Mouse (Mus musculus) ES-Bruce4 (cell line): Measurements from ENCODE around the gene Shox2.

Experiments
- CTCF ChIP-seq: IDR thresholded peaks from one replicate; pipeline ENCODE4 v1.8.1; 2011; ENCODE audit warnings: low read depth, low read length
- POLR2A ChIP-seq: IDR thresholded peaks from one replicate; pipeline ENCODE4 v1.8.1; 2011; ENCODE audit warnings: low read length; ENCODE audit not compliant: insufficient read depth

DNA sequence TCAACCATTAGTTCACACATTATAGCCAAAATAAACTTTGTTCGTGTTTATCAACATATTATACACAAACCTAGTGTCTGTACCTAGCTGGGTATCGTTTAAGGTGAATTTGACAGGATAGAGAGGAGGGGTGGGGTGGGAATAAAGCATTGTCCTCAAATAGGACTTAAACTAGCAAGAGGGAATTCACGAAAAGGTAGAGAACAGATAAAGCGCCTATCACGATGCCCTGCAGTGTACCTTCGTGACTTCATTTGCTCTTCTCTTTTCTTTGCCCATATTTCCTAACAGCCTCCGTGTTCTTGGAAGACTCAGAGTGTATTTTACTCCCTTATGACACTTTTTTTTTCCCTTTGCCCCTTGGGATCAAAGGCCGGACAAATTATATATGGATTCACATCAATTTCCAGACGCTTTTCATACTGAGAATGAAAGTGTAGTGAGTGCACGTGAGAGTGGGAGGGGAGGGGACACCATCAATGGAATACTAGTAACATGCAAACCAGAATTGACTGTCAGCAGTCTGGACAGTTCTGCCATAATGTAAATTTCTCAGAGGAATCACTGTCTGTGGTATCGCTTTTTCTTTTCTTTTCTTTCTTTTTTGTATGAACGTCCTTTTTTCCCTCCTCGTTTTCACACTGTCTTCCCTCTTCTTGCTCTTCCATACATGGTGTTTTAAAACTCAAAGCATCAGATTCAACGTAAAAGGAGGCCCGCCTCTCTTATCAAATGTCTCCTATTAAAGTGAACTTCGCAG is 9.2 kb downstream of the Shox2 start:
- TF ChIP-seq POLR2A (no peak), CTCF (no peak)
